Mouse (Mus musculus): ENCODE measurements around the gene Mesp1. TPM values are rescaled to one million over a fixed set of nuclear protein-coding genes. Genes with fewer than 3 reads are reported as not detected.

The Mesp1 gene
- 0.14 TPM in 1 of 2 replicates, not detected in the other for polyA plus RNA-seq (2015; fragmentation: Nextera tagmentation; extraction: Ambion mirVana)

- DNase-seq (ENCODE audit: low spot score), result no peak
Observed at GRCm38 (mm10) chr7:79793688-79794087, at the start of gene Mesp1. TSS of gene Mesp1 (minus strand) at chr7:79793788.

- no peak for DNase-seq (ENCODE audit: low spot score)
Observed at GRCm38 (mm10) chr7:79842163-79842562, 48.6 kb upstream of the Mesp1 start.

GRCm38 (mm10) chr7:79837247-79837646, 43.7 kb upstream of the Mesp1 start:
- DNase-seq (ENCODE audit: low spot score), result no peak

- DNase-seq (ENCODE audit: low spot score), result no peak
Observed at GRCm38 (mm10) chr7:79835196-79835595, 41.6 kb upstream of the Mesp1 start.

- DNase-seq (ENCODE audit: low spot score), result no peak
Observed at GRCm38 (mm10) chr7:79832980-79833379, 39.4 kb upstream of the Mesp1 start.

GRCm38 (mm10) chr7:79831585-79831984, 38.0 kb upstream of the Mesp1 start:
- no peak for DNase-seq (ENCODE audit: low spot score)

GRCm38 (mm10) chr7:79831145-79831544, 37.6 kb upstream of the Mesp1 start:
- no peak for DNase-seq (ENCODE audit: low spot score)

- no peak for DNase-seq (ENCODE audit: low spot score)
Observed at GRCm38 (mm10) chr7:79828341-79828740, 34.8 kb upstream of the Mesp1 start.

- DNase-seq (ENCODE audit: low spot score), result peak; percentile 25
Observed at GRCm38 (mm10) chr7:79822092-79822695, 28.6 kb upstream of the Mesp1 start.

- DNase-seq (ENCODE audit: low spot score), result no peak
Observed at GRCm38 (mm10) chr7:79819996-79820395, 26.4 kb upstream of the Mesp1 start.

GRCm38 (mm10) chr7:79819515-79819914, 25.9 kb upstream of the Mesp1 start:
- DNase-seq (ENCODE audit: low spot score), result no peak

- DNase-seq (ENCODE audit: low spot score), result no peak
Observed at GRCm38 (mm10) chr7:79818321-79818720, 24.7 kb upstream of the Mesp1 start.

- DNase-seq (ENCODE audit: low spot score), result no peak
Observed at GRCm38 (mm10) chr7:79813409-79813808, 19.8 kb upstream of the Mesp1 start.

- peak; percentile 88 for DNase-seq (ENCODE audit: low spot score)
Observed at GRCm38 (mm10) chr7:79810611-79811506, 17.3 kb upstream of the Mesp1 start, which contains the start of gene Mesp2. TSS of gene Mesp2 (plus strand) at chr7:79810727.

- DNase-seq (ENCODE audit: low spot score), result no peak
Observed at GRCm38 (mm10) chr7:79808561-79808960, 15.0 kb upstream of the Mesp1 start.

- DNase-seq (ENCODE audit: low spot score), result no peak
Observed at GRCm38 (mm10) chr7:79803887-79804286, 10.3 kb upstream of the Mesp1 start.

GRCm38 (mm10) chr7:79802037-79802436, 8.4 kb upstream of the Mesp1 start:
- DNase-seq (ENCODE audit: low spot score), result no peak

- no peak for DNase-seq (ENCODE audit: low spot score)
Observed at GRCm38 (mm10) chr7:79801391-79801790, 7.8 kb upstream of the Mesp1 start.

- DNase-seq (ENCODE audit: low spot score), result no peak
Observed at GRCm38 (mm10) chr7:79800336-79800735, 6.7 kb upstream of the Mesp1 start.

GRCm38 (mm10) chr7:79799506-79799905, 5.9 kb upstream of the Mesp1 start:
- DNase-seq (ENCODE audit: low spot score), result no peak

- peak; percentile 67 for DNase-seq (ENCODE audit: low spot score)
Observed at GRCm38 (mm10) chr7:79799048-79799447, 5.5 kb upstream of the Mesp1 start.

GRCm38 (mm10) chr7:79798606-79799005, 5.0 kb upstream of the Mesp1 start:
- no peak for DNase-seq (ENCODE audit: low spot score)

Measured in thymus, postnatal 0 days (tissue).